Mouse (Mus musculus): Measurements from ENCODE around the gene Gfi1b. TPM values are rescaled to one million over a fixed set of nuclear protein-coding genes. Genes with fewer than 3 reads are reported as not detected.
A peak's percentile ranks its signal among the peaks of the same experiment; 100 is the strongest.

Gfi1b gene
- total RNA-seq (2021), result not detected
- long read RNA-seq, experiment 1, result 0 reads
- long read RNA-seq, experiment 2, result 0 reads

DNA sequence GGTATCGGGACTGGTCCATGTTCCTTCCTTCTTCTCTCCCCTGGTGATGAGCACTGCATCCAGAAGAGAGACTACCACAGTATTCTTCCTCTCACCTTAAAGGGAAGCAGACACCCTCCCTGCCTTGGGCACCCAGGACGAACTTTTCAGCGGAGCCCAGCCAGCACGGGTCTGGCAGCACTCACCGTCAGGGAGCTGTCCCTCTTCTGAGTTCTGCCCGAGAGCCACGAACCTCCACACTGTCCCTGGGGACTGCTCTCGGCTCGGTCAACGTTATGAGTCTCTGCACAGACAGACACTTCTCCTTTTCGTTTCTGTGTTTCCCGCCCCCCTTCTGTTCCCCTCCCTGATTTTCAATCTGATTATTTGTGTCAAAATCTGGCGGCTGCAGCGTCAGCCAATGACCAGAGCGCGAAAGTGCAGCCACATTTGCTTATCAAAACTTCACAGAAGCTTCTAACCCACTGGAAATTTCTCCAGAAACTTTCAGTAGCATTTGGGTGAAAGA lies at the start of gene Gfi1b:
TSS of gene Gfi1b (minus strand) at position 319 of the 508 bp plus-strand sequence.
- no peak for DNase-seq (ENCODE audit: low spot score)

DNA sequence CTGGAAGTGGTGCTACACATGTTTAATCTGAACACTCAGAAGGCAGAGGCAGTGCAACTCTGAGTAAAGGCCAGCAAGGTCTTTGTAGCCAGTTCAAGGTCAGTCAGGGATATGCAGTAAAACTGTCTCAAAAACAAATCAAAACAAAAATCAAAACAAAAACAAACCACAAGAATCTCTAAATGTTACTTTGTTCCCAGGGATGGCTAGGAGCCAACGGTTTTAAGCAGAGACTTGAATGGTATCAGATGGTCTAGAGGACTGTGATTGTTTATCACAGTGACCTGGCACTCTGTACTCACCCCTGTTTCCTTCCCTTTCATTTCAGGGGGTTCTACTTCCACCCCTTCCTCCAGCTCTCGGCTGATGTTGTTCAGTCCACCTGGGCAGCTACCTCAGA lies 49.7 kb upstream of the Gfi1b start:
- DNase-seq (ENCODE audit: low spot score), result no peak

DNA sequence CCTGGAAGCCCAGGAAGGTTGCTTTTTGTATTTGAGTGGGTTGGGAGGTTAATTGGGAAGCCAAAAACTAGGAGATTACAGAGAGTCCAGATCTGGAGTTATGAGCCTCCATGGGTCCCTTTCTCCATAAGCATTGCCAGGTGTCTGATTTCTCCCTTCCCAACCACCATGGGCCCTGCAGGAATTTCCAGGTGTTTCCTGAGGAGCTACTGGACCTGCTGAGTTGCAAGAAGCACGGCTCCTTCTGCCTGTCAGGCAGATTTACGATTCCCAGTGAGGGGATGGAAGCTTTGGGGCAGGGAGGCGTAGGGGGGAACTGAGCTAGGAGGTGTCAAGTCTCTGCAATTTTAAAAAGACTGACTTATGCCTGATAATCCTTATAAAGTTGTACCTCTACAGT lies 44.0 kb upstream of the Gfi1b start:
- no peak for DNase-seq (ENCODE audit: low spot score)

- no peak for DNase-seq (ENCODE audit: low spot score)
These were observed 41.1 kb upstream of the Gfi1b start for GRCm38 (mm10) chr2:28662891-28663290.

DNA sequence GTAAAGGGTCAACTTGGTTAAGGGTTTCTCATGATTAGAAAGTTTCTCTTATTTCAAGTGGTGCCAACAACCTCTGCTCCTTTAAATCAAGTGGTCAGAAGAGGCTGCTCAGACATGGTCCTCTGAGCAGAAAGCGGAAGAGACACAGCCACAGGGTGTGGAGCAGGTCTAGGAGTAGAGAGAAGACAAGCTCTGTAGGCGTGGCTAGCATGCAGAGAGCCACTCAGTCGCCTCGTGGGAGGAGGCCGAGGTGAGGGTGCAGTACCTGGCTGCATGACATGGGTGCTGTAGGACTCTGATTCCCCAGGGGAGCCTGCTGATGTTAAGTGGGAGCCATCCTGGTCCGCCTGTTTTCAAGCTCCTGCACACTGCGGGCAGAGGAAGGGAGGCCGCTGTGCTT lies 34.4 kb upstream of the Gfi1b start:
- no peak for DNase-seq (ENCODE audit: low spot score)

DNA sequence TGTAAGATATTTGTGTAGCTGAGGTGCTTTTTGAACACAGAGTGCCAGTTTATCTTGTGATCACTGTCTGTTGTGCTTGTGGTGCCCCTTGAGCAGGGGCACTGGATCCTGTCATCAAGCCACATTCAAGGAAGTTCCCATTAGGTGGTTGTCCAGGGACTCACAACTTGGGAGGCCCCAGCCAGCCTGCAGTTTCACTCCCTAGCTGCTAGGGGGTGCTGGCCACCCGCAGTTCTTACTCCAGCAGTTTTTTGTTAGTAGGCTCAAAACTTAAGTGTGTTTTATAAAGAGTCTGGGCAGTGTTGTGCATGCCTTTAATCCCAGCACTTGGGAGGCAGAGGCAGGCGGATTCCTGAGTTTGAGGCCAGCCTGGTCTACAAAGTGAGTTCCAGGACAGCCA lies 32.5 kb upstream of the Gfi1b start:
- no peak for DNase-seq (ENCODE audit: low spot score)

- no peak for DNase-seq (ENCODE audit: low spot score)
These were observed 31.6 kb upstream of the Gfi1b start for GRCm38 (mm10) chr2:28653351-28653750.

- no peak for DNase-seq (ENCODE audit: low spot score)
These were observed 28.7 kb upstream of the Gfi1b start for GRCm38 (mm10) chr2:28650526-28650925.

GRCm38 (mm10) chr2:28643081-28643480 lies 21.3 kb upstream of the Gfi1b start:
- no peak for DNase-seq (ENCODE audit: low spot score)

GRCm38 (mm10) chr2:28641435-28641941 lies 19.7 kb upstream of the Gfi1b start:
- DNase-seq (ENCODE audit: low spot score), result no peak

DNA sequence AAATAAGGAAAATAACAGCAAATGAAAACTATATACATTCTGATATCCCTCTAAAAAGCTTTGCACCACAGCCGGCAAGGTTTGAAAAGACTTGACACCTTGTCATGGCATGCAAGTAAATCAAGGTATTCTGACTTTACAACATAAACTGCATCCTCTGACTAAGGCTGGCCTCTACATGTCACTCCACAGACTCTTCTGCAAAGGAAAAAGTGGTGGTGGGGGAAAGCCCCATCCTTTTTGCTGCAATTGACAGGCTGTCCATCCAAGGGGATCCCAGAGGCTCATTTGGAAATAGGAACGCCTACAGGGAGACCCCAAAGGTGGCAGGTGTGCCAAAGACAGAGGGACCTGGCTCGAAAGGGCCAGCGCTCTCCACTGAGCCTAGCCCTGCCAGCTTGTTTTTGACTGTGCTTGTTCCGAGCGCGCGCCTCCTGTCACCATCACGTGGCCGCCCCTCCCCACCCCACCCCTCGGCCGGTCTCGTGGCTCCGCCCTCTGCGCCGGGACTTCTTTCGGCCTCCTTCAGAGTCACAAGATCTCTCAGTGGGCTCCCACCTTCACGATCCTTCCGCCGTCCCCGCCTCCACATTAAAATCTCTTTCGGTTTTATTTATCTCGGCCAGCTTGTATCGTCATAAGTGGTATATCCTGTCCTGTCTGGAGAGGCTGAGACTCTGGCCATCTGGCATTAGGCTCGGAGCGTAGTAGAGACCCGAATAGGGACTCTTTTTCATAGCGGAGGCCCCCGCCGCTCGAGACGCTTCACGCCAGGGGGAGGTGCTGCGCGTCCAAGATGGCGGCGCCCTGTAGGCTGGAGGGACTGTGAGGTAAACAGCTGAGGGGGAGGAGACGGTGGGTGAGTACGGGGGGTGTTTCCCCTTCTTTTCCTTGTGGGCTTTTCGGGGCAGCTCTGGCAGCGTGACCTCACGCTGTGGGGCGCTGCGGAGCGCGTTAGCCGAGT lies 19.0 kb upstream of the Gfi1b start, which contains the start of gene Tsc1:
TSS of gene Tsc1 (plus strand) at position 768 of the 964 bp plus-strand sequence.
- DNase-seq (ENCODE audit: low spot score), result peak; percentile 95

DNA sequence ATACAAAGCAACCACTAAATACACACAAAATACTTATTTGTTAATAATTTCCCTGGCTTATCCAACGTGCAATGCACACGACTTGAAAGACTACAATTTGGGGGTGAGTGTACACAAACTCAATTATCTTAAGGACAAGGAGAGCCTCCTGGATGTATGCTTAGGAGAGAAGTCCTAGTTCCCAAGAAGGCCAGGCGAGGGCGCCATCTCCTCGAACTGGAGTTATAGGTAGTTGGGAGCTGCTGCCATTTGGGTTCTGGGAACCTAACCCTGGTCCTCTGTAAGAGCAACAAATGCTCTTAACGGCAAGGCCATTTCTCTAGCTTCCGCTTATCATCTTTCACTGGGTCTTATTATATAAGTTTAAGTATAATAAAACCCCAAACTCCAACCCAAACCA lies 18.0 kb upstream of the Gfi1b start:
- peak; percentile 16 for DNase-seq (ENCODE audit: low spot score)

DNA sequence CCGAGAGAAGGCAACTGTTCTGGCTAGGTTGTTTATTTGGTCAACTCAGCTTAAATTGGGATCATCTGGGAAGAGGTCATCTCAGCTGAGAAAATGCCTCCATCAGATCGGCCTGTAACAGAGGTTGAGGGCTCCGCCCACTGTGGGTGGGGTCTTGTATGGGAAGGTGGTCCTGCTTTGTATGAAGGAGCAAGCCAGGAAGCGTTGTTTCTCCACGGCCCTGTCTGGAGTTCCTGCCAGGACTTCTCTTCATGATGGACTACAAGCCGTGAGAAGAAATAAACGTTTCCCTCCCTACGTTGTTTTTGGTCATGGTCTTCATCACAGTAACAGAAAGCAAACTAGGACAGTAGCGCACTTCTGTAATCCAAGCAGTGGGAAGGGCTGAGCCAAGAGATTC lies 17.1 kb upstream of the Gfi1b start:
- no peak for DNase-seq (ENCODE audit: low spot score)

- DNase-seq (ENCODE audit: low spot score), result no peak
These were observed 16.6 kb upstream of the Gfi1b start for GRCm38 (mm10) chr2:28638352-28638751.

DNA sequence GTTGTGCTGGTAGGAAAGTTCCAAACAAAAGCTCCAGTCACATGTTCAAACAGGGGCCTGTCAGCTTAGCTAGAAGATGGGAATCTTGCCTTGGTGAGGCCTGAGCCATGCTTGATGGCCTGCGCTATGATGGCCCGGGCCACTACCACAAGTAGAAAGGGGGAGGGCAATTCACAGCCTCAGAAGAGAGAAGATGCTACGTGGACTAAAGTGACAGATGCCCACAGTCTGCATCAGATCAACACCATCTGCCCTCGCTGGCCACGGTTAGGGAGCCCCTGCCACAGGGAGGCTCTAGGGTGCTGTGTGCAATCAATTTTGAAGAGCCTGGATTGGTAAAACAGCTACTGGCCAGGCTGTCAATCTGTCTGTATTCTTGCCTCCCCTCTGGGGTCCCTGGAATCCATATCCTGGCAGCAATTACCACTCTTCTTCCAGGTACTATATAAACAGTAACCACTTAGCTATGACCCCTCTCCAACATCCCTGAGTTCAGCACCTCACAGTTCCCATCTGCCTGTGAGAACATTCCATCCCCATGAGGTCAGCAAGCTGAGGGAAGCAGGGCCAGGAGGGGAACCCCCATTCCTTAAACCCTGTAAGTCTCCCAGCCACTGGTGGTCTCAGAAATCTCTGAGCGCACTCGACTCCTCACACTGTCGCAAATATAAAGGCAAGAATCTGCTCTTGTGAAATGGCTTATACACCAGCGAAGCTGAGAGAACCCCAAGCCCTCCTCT lies 15.5 kb upstream of the Gfi1b start:
- no peak for DNase-seq (ENCODE audit: low spot score)

GRCm38 (mm10) chr2:28635199-28635598 lies 13.4 kb upstream of the Gfi1b start:
- no peak for DNase-seq (ENCODE audit: low spot score)

- no peak for DNase-seq (ENCODE audit: low spot score)
These were observed 11.4 kb upstream of the Gfi1b start for GRCm38 (mm10) chr2:28633136-28633535.

DNA sequence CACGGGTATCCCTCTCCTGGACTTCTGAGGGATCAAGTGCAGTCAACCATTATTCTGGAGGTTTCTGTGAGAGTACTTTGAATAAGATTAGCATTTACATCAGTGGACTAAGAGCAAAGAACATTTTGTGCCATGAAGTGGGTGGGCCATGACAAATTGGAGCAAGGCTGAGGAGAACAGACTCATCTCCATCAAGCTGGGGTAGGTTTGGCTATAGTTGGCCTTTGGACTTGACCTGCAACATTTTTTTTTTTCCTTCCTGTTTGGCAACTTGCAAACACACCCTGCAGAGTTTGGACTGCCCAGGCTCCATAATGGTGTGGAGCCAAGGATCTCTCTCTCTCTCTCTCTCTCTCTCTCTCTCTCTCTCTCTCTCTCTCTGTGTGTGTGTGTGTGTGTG lies 10.8 kb upstream of the Gfi1b start:
- DNase-seq (ENCODE audit: low spot score), result no peak

GRCm38 (mm10) chr2:28629911-28630381 lies 8.2 kb upstream of the Gfi1b start:
- DNase-seq (ENCODE audit: low spot score), result no peak

DNA sequence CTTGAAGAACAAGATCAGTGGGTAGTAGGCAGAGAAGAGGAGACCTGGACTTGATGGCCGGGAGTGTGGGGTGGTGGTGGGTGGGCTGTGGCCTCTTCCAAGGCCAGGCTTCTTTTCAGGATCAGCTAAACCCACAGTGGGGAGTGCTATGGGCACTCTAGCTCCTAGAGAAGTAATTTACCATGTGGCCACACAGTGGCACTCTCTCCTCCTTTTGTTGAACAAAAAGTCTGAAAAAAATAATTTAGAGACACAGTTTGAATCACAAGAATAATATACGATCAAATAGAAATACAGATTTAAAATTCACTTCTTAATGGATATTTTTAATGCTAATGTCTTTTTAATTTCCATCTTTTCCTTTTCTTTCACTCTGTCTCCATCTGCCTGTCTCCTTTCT lies 6.3 kb upstream of the Gfi1b start:
- no peak for DNase-seq (ENCODE audit: low spot score)

DNA sequence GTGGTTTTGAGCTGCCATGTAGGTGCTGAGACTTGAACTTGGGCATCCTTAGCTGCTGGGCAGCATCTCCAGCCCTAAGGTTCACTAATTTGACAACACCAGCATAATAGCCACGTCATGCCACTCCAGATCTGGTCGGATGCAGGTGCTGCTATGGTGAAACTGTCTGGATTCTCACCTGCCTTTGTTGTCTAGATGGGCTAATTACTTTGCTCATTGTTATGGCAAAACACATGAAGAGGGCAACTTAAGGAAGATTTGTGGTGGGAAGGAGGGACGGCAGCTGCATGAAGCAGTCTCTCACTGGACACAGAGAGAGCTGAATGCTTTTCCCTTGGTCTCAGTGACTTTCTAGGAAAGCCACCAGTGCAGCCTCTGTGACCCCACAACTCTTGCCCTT lies 4.3 kb upstream of the Gfi1b start:
- no peak for DNase-seq (ENCODE audit: low spot score)

- DNase-seq (ENCODE audit: low spot score), result no peak
These were observed 3.1 kb upstream of the Gfi1b start for GRCm38 (mm10) chr2:28624870-28625269.
